Mouse (Mus musculus) forebrain, embryonic 14.5 days (tissue): ENCODE measurements around the gene Camk1g. TPM values are rescaled to one million over a fixed set of nuclear protein-coding genes. Genes with fewer than 3 reads are reported as not detected.

ENCODE experiments used
- ATAC-seq: fragments of 200-750 bp; cut with Nextera tagmentation; 2 replicates; pipeline ENCODE4 v1.8.0; 2017; ENCODE audit warnings: mild to moderate bottlenecking, moderate library complexity
- DNase-seq: peaks from one replicate; pipeline ENCODE4 v3.0.0-alpha.2; 2015; ENCODE audit warnings: low spot score
- H3K27ac ChIP-seq: fragments of 300-500 bp; sonication (generic); 2 replicates; pipeline ENCODE4 v1.5.1; 2014; ENCODE audit warnings: low read depth, mild to moderate bottlenecking, control low read depth, low read length, moderate library complexity
- H3K27me3 ChIP-seq: fragments of 300-500 bp; sonication (generic); replicated peaks from 2 replicates; pipeline ENCODE4 v1.6.1; 2014; ENCODE audit warnings: low read length, control low read depth, mixed read lengths; ENCODE audit not compliant: control insufficient read depth, insufficient read depth
- H3K36me3 ChIP-seq: fragments of 300-500 bp; sonication (generic); 2 replicates; pipeline ENCODE4 v1.6.1; 2014; ENCODE audit warnings: low read length, control low read depth; ENCODE audit not compliant: control insufficient read depth, insufficient read depth
- H3K4me1 ChIP-seq: fragments of 300-500 bp; sonication (generic); 2 replicates; pipeline ENCODE4 v1.6.1; 2014; ENCODE audit warnings: antibody characterized with exemption, low read length, control low read depth; ENCODE audit not compliant: control insufficient read depth, insufficient read depth
- H3K4me2 ChIP-seq: fragments of 300-500 bp; sonication (generic); 2 replicates; pipeline ENCODE4 v1.6.1; 2014; ENCODE audit warnings: mild to moderate bottlenecking, control low read depth, low read length
- H3K4me3 ChIP-seq: fragments of 300-500 bp; sonication (generic); 2 replicates; pipeline ENCODE4 v1.5.1; 2014; ENCODE audit warnings: low read depth, low read length, control low read depth
- H3K9ac ChIP-seq: fragments of 300-500 bp; sonication (generic); 2 replicates; pipeline ENCODE4 v1.6.1; 2014; ENCODE audit warnings: mild to moderate bottlenecking, low read length, control low read depth, moderate library complexity
- H3K9me3 ChIP-seq: fragments of 300-500 bp; sonication (generic); replicated peaks from 2 replicates; pipeline ENCODE4 v1.6.1; 2016; ENCODE audit warnings: low read length, control low read depth, mixed read lengths; ENCODE audit not compliant: control insufficient read depth
- WGBS: fragments of 180-500 bp; shearing (Covaris S2); extraction: QIAGEN DNeasy Blood & Tissue Kit; methylation state at CpG from one replicate; pipeline ENCODE4 v1.1.7; 2014; 5-methylcytosine and 5-hydroxymethylcytosine counted together
- polyA plus RNA-seq: library from polyadenylated mRNA; unstranded; fragments of >200 nt; fragmentation: Nextera tagmentation; extraction: Ambion mirVana; gene quantifications from 2 replicates; pipeline ENCODE4 v1.2.1, GENCODE M21; 2014

Camk1g gene
- 36.1 and 44.6 TPM in 2 replicates for polyA plus RNA-seq

GRCm38 (mm10) chr1:193370096-193370495, at the start of gene Camk1g:
TSS of gene Camk1g (minus strand) at chr1:193370298.
- peak; percentile 93 for DNase-seq

GRCm38 (mm10) chr1:193419168-193419567, 49.1 kb upstream of the Camk1g start:
- 15% methylated on average over 2 of the region's 2 CpGs for WGBS
- peaks cover 14% of the 10 kb centered on the region for H3K4me1 ChIP-seq
- no peak overlapping the region for H3K4me2 ChIP-seq
- H3K36me3 ChIP-seq = no peaks in the 10 kb centered on the region
- H3K27me3 ChIP-seq = 0 out of 2 replicates have a peak, but pooled peaks cover 3% of the 10 kb centered on the region
- DNase-seq = peak; percentile 18
- no peak overlapping the region for H3K27ac ChIP-seq
- H3K9me3 ChIP-seq = no peaks in the 10 kb centered on the region
- H3K9ac ChIP-seq = no peak overlapping the region
- no peak for ATAC-seq
- no peak overlapping the region for H3K4me3 ChIP-seq

More at GRCm38 (mm10) chr1:193370096-193370495, at the start of gene Camk1g:
- Histone ChIP-seq H3K27me3 (no peaks in the 10 kb centered on the region), H3K9me3 (no peaks in the 10 kb centered on the region), H3K27ac (peak within 1 kb of the TSS; percentile 40; the same call in 1 of the 2 replicates), H3K4me1 (peaks cover 25% of the 10 kb centered on the region), H3K4me2 (peak within 1 kb of the TSS; percentile 65), H3K9ac (peak within 1 kb of the TSS; percentile 71), H3K4me3 (peak within 1 kb of the TSS; percentile 32), H3K36me3 (no peaks in the 10 kb centered on the region)
- WGBS = 0% methylated on average over 2 of the region's 2 CpGs
- ATAC-seq = peak; percentile 89

- Histone ChIP-seq H3K27me3 (0 out of 2 replicates have a peak, but pooled peaks cover 3% of the 10 kb centered on the region), H3K9me3 (no peaks in the 10 kb centered on the region), H3K9ac (no peak overlapping the region), H3K36me3 (no peaks in the 10 kb centered on the region), H3K4me3 (no peak overlapping the region), H3K4me1 (peaks cover 9% of the 10 kb centered on the region), H3K4me2 (no peak overlapping the region), H3K27ac (no peak overlapping the region)
- ATAC-seq = no peak
- 84% methylated on average over 5 of the region's 5 CpGs for WGBS
- no peak for DNase-seq
Measured at GRCm38 (mm10) chr1:193418656-193419055, 48.6 kb upstream of the Camk1g start.

- Histone ChIP-seq H3K4me1 (peaks cover 2% of the 10 kb centered on the region; the same call in 1 of the 2 replicates), H3K27me3 (0 out of 2 replicates have a peak, but pooled peaks cover 3% of the 10 kb centered on the region), H3K27ac (no peak overlapping the region), H3K9ac (no peak overlapping the region), H3K36me3 (no peaks in the 10 kb centered on the region), H3K4me2 (no peak overlapping the region), H3K4me3 (no peak overlapping the region), H3K9me3 (no peaks in the 10 kb centered on the region)
- ATAC-seq = no peak
- DNase-seq = no peak
- WGBS = 90% methylated on average over 4 of the region's 4 CpGs
Measured at GRCm38 (mm10) chr1:193414067-193414466, 44.0 kb upstream of the Camk1g start.

GRCm38 (mm10) chr1:193413368-193414000, 43.4 kb upstream of the Camk1g start:
- Histone ChIP-seq H3K4me2 (no peak overlapping the region), H3K27ac (no peak overlapping the region), H3K4me1 (no peaks in the 10 kb centered on the region), H3K4me3 (no peak overlapping the region), H3K9ac (no peak overlapping the region), H3K27me3 (0 out of 2 replicates have a peak, but pooled peaks cover 3% of the 10 kb centered on the region), H3K9me3 (no peaks in the 10 kb centered on the region), H3K36me3 (no peaks in the 10 kb centered on the region)
- DNase-seq = no peak
- ATAC-seq = no peak
- WGBS = 95% methylated on average over 5 of the region's 5 CpGs

GRCm38 (mm10) chr1:193407487-193407886, 37.4 kb upstream of the Camk1g start:
- WGBS = 51% methylated on average over 6 of the region's 6 CpGs
- no peak overlapping the region for H3K4me2 ChIP-seq
- DNase-seq = no peak
- no peaks in the 10 kb centered on the region for H3K9me3 ChIP-seq
- ATAC-seq = no peak
- H3K27me3 ChIP-seq = 0 out of 2 replicates have a peak, but pooled peaks cover 3% of the 10 kb centered on the region
- H3K4me3 ChIP-seq = no peak overlapping the region
- H3K27ac ChIP-seq = no peak overlapping the region
- H3K36me3 ChIP-seq = no peaks in the 10 kb centered on the region
- H3K4me1 ChIP-seq = peaks cover 5% of the 10 kb centered on the region; the same call in 1 of the 2 replicates
- H3K9ac ChIP-seq = no peak overlapping the region

- Histone ChIP-seq H3K4me2 (no peak overlapping the region), H3K36me3 (no peaks in the 10 kb centered on the region), H3K4me1 (peaks cover 5% of the 10 kb centered on the region; the same call in 1 of the 2 replicates), H3K9me3 (no peaks in the 10 kb centered on the region), H3K9ac (no peak overlapping the region), H3K27ac (peak overlapping the region; percentile 9; the same call in 1 of the 2 replicates), H3K4me3 (no peak overlapping the region), H3K27me3 (0 out of 2 replicates have a peak, but pooled peaks cover 3% of the 10 kb centered on the region)
- peak; percentile 82 for DNase-seq
- 32% methylated on average over 6 of the region's 6 CpGs for WGBS
- peak; percentile 88 for ATAC-seq
Measured at GRCm38 (mm10) chr1:193406059-193406642, 36.1 kb upstream of the Camk1g start.

GRCm38 (mm10) chr1:193401695-193402094, 31.6 kb upstream of the Camk1g start:
- Histone ChIP-seq H3K9me3 (no peaks in the 10 kb centered on the region), H3K36me3 (no peaks in the 10 kb centered on the region), H3K27me3 (no peaks in the 10 kb centered on the region), H3K4me3 (no peak overlapping the region), H3K4me1 (peaks cover 5% of the 10 kb centered on the region; the same call in 1 of the 2 replicates), H3K9ac (no peak overlapping the region), H3K4me2 (no peak overlapping the region), H3K27ac (no peak overlapping the region)
- ATAC-seq (no peak), DNase-seq (no peak)
- 80% methylated on average over 9 of the region's 9 CpGs for WGBS

GRCm38 (mm10) chr1:193400348-193400747, 30.2 kb upstream of the Camk1g start:
- DNase-seq (no peak), ATAC-seq (no peak)
- 87% methylated on average over 1 of the region's 1 CpGs for WGBS

More at GRCm38 (mm10) chr1:193400348-193400747, 30.2 kb upstream of the Camk1g start:
- H3K4me2 ChIP-seq = no peak overlapping the region
- H3K27ac ChIP-seq = no peak overlapping the region
- no peak overlapping the region for H3K9ac ChIP-seq
- no peak overlapping the region for H3K4me3 ChIP-seq
- H3K27me3 ChIP-seq = no peaks in the 10 kb centered on the region
- no peaks in the 10 kb centered on the region for H3K36me3 ChIP-seq
- H3K4me1 ChIP-seq = no peaks in the 10 kb centered on the region
- no peaks in the 10 kb centered on the region for H3K9me3 ChIP-seq
